Mouse (Mus musculus) mesoderm, embryonic 11.5 days (tissue): ENCODE data around the gene Abr.

Experiments used
- DNase-seq: peaks from one replicate; pipeline ENCODE4 v3.0.0-alpha.2; 2012; ENCODE audit warnings: low read depth, low spot score

The Abr gene

DNA sequence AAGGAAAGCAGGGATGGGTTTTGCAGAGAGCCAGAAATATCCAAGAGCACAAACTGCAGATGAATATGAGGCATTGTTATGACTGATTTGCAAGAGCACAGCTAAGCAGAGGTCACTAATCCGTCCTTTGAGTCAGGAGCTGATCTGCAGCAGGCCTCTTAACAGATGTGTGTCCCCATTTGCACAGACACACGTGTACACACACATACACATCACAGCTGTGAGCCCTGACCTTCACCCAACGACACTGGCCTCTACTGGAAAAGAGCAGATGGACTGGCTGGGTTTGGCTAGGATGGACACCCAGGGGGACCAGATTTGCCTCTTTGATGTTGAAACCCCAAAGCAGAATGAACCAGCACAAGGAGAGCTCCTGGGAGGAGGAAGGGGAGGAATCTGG lies 52.7 kb downstream of the Abr start:
- no peak for DNase-seq

- DNase-seq: no peak
Observed at GRCm38 (mm10) chr11:76566081-76566480, 56.0 kb downstream of the Abr start.

DNA sequence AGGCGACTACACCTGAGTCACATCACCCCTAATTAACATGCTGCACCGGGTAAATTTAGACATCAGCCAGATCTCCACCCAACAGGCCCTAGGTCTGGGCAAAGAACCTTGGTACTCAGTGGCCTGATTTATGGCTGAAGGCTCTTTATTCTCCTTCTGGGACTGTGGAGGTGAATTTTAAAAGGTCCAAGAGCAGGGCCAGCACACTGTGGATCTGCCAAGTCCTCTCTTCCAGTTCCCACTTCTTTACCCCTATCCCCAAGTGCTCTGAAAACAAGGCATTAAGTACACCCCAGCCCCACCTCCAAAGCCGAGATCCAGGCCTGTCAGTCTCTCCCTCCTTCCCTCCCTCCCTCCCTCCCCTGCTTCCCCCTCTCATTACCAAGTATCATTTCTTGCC lies 59.5 kb downstream of the Abr start:
- DNase-seq: no peak

DNA sequence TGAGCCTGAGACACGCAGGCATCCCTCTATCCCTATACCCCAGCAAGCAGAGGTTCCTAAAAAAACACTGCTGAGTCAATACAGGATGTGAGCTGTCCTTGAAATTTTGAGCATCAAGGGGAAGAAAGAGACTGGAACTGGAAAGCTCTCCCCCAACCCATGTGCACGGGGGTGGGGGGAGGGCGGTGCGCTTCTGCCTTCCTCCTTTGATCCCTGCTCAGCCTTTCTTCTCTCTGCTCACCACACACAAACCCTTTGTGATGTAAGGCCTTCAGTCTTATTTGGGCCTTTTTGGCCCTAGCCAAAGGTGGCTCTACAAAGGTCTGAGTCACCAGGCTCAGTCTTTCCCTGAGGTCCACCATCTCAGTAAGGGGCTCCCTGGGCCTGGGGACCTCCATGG lies 59.9 kb downstream of the Abr start:
- no peak for DNase-seq

DNA sequence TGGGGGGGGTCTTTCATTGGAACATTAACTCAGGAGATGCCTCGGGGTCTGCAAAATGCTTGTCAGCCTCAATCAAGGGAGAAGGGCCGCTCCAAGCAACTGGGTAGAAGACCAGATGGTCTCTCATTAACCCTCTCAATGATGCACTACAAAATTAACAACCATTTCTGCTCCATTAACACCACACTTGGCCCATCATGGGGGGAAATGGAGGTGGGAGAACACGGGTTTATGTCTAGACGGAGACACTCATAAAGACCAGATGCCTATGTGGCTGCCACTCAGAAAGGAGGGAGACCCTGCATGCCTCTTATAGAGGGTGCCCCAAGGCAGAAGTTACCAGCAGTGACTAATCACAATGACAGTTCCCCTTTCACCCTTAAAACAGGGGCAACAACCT lies 64.3 kb downstream of the Abr start:
- DNase-seq: no peak

DNA sequence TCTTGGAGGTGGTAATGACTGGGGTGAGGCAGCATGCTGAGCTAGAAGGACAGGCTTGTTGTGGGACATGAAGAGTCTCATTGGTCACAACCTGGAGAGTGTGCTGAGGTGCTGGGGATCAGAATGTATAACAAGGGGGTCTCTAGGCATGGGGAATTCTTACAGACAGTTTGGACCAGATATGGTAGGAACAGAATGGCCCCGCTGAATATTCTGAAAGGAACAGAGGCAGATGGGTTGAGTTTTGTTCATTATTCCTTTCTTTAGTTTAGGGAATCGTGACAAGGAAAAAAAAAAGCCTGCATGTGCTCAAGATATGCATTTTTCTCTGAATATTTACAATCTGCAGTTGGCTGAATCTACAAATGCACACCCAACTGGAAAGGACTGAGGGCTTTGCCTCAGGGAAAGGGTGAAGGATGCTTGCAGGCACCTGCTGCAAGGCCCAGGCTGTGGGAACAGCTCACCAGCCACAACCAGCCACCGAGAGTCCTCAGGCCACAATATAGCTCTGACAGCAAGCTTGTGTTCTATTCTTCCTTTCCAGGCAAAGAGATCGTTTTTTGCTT lies 73.9 kb downstream of the Abr start:
- no peak for DNase-seq

DNA sequence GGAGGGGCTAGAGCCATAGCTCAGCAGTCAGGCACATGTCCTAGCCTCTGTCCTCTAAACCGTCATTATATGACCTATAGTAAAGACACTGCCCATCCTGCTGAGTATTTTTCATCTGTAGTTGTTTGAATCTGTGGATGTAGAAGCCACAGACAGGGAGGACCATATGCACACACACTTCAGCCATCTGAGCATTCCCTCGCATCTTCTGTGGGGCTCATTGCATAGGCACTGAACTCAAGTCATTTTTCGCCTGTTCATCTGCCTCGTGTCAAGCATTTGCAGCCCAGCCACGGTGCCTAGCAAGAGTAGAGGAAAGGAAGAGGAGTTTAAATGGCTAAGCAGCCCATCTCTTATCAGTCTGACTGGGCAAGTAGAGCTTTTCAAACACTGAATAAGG lies 74.7 kb downstream of the Abr start:
- no peak for DNase-seq

- DNase-seq: no peak
Observed at GRCm38 (mm10) chr11:76546431-76546830, 75.7 kb downstream of the Abr start.

DNA sequence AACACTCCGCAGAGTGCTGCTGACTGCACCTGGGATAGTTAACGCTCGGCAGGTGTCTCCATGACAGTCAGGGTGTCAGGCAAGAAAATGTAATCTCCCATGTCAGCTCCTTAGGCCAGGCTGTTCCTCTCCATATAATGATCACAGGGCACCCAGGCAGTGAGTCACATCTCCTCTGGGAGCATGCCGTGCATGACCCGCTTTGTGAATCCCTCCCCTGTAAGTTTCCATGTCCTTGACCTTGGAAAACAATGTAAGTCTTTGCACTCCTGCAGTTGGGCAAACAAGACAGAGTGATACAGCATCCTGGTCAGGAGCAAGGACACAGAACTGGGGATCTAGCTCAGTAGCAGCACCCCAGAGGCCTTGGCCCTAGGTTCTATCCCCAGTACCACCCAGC lies 78.8 kb downstream of the Abr start:
- DNase-seq: no peak

DNA sequence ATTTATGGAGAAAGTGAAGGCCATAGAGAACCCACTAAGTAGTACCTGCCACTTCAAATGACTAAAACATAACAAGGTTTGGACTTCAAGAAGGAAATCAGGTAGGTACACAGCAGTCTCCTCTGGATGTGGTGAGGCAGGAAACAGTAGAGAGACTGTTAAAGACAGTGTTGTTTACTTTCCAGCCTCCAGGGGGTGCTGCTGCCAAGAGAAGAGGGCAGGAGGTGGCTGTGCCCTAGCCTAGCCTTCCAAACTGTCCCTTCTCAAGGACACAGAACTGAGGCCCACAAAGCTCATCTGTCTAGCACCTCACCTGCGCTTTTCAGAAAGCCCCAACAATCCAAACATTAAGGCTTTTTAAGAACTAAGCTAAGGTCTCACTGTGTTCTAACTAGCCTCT lies 81.1 kb downstream of the Abr start:
- peak; percentile 64 for DNase-seq

GRCm38 (mm10) chr11:76537401-76537800 lies 84.7 kb downstream of the Abr start:
- DNase-seq: no peak

- DNase-seq: peak; percentile 33
Observed at GRCm38 (mm10) chr11:76536576-76537354, 85.3 kb downstream of the Abr start.

GRCm38 (mm10) chr11:76532001-76532400 lies 90.1 kb downstream of the Abr start:
- no peak for DNase-seq

DNA sequence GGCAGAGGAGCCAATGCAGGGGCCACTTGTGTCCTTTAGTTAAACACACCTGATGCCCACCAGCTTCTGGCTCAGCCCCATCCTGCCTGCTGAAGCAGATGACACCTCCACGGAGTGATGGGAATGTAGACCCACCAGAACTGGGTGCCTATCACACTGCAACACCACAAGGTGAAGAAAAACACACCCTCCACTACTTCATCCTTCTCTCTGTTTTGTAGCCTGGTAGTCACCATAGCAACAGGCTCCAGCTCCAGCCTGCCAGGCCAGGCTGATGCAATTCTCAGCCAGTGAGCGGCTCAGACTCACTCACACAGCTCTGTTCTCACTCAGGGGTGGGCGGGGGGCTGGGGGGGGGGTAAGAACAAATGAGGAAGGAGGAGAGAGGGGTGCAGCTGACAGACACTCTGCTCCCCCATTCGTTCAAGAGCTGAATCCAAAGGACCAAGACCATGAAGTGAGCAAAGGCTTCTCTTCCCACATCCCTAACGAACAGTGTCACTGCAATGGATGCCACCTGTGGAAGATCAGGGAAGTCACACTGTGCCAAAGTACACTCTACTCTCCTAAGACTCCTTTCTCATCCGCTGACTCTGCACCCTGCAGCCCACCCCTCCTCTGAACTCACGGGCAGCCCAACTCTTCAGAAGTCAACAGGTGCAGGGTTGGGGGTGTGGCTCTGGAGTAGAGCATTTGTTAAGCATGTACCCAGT lies 91.0 kb downstream of the Abr start:
- DNase-seq: no peak

DNA sequence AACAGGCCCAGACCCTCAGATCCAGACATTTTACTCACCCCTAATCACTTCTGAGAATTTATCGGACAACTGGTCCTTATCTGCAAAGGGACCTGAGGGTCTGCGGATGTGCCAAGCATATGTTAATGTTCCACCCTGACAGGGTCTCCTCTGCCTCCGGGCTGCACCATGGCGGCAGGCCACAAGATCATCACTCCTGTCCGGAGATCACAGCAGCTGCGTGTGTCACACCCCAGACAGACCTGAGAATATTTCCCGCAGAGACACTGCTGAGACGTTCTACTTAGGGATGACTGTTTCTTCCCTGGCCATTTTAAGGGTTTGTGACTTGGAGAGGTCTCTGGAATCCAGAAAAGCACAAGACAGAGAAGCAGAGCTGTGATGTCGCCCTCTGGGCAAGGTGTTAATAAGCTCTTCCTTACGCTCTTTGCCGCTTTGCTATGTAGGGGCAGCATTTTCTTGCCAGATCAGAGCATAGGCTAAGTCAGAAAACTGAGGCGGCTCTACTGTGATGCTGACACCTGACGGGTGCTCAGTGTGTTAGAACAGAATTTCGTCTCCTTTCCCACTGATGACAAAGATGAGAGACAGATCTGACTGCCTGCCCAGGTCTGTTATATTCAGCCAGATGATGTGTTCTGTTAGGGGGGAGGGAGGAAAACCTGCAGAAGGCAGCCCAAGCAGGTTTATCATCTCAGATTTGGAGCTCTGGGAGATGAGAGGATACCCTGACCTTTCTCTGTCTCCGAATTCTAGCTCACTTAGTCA lies 91.8 kb downstream of the Abr start:
- no peak for DNase-seq

- DNase-seq: no peak
Observed at GRCm38 (mm10) chr11:76529352-76530141, 92.6 kb downstream of the Abr start.

- no peak for DNase-seq
Observed at GRCm38 (mm10) chr11:76525646-76526351, 96.3 kb downstream of the Abr start.

- DNase-seq: peak; percentile 84
Observed at GRCm38 (mm10) chr11:76524947-76525346, 97.2 kb downstream of the Abr start.

- peak; percentile 75 for DNase-seq
Observed at GRCm38 (mm10) chr11:76523356-76523755, 98.8 kb downstream of the Abr start.

DNA sequence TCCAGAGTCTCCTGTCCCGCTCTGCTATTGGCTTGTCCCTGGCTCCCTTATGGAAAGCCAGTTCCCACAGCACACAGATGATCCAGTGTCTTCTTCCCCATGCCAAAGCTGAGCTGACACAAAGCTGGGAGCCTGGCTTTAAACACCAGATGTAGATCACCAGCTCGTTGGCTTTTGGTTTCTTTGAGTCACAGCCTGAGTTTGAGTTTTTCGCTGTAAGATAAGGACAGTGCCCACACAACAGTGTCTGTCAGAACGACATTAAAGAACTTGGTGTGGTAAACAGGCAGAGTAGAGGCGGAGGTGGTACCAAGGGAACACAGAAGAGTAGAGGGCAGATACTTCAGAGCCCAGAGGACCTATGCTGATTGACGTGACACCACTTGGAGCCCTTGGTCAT lies 101.2 kb downstream of the Abr start:
- no peak for DNase-seq

GRCm38 (mm10) chr11:76518613-76519012 lies 103.5 kb downstream of the Abr start:
- DNase-seq: no peak
